Mouse (Mus musculus) kidney, embryonic 16.5 days (tissue): ENCODE results near the gene Lin7a. TPM values are rescaled to one million over a fixed set of nuclear protein-coding genes. Genes with fewer than 3 reads are reported as not detected.

ENCODE experiments used
- ATAC-seq: fragments of 200-750 bp; cut with Nextera tagmentation; 2 replicates; pipeline ENCODE4 v1.8.0; 2017; ENCODE audit warnings: moderate TSS enrichment; ENCODE audit not compliant: low FRiP score, low TSS enrichment
- H3K27ac ChIP-seq: fragments of 300-500 bp; sonication (generic); 2 replicates; pipeline ENCODE4 v1.5.1; 2014; ENCODE audit warnings: low read length
- H3K27me3 ChIP-seq: fragments of 300-500 bp; sonication (generic); 2 replicates; pipeline ENCODE4 v1.6.1; 2014; ENCODE audit warnings: low read length, control low read depth, mixed read lengths; ENCODE audit not compliant: insufficient read depth
- H3K36me3 ChIP-seq: fragments of 300-500 bp; sonication (generic); 2 replicates; pipeline ENCODE4 v1.6.1; 2014; ENCODE audit warnings: low read length, control low read depth, mixed read lengths; ENCODE audit not compliant: insufficient read depth
- H3K4me1 ChIP-seq: fragments of 300-500 bp; sonication (generic); 2 replicates; pipeline ENCODE4 v1.6.1; 2014; ENCODE audit warnings: low read length, control low read depth, mixed read lengths; ENCODE audit not compliant: insufficient read depth
- H3K4me2 ChIP-seq: fragments of 300-500 bp; sonication (generic); replicated peaks from 2 replicates; pipeline ENCODE4 v1.6.1; 2014; ENCODE audit warnings: low read depth, low read length
- H3K4me3 ChIP-seq: fragments of 300-500 bp; sonication (generic); 2 replicates; pipeline ENCODE4 v1.5.1; 2014; ENCODE audit warnings: mild to moderate bottlenecking, low read length
- H3K9ac ChIP-seq: fragments of 300-500 bp; sonication (generic); replicated peaks from 2 replicates; pipeline ENCODE4 v1.6.1; 2014; ENCODE audit warnings: low read length
- H3K9me3 ChIP-seq: fragments of 300-500 bp; sonication (generic); 2 replicates; pipeline ENCODE4 v1.6.1; 2016; ENCODE audit warnings: low read length, control low read depth
- WGBS: fragments of 180-500 bp; shearing (Covaris S2); extraction: QIAGEN DNeasy Blood & Tissue Kit; methylation state at CpG from one replicate; pipeline ENCODE4 v1.1.7; 2014; 5-methylcytosine and 5-hydroxymethylcytosine counted together
- polyA plus RNA-seq: library from polyadenylated mRNA; unstranded; fragments of >200 nt; fragmentation: Nextera tagmentation; extraction: Ambion mirVana; gene quantifications from 2 replicates; pipeline ENCODE4 v1.2.1, GENCODE M21; 2015

Gene Lin7a
- polyA plus RNA-seq, 1 experiment from 2014 or later, result 1.7 TPM

DNA sequence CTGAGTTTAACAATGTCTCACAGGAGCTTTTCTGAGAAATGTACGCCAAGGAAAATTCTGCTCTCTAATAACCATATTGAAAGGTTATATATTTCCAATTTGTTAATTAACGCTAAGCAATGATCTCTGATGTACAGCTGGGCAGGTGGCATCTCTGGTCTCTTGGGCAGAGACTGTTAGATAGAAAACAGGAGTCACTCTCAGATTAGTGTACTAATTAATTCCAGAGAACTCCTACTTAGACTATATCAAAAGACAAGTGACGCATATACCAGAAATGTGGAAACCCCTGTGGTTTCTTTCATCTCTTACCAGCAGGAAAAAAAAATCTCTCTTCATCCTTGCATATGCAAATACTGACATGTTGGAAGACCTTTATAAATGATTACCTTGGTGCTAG is 76.4 kb downstream of the Lin7a start:
- WGBS, result 83% methylated on average over 3 of the region's 3 CpGs

DNA sequence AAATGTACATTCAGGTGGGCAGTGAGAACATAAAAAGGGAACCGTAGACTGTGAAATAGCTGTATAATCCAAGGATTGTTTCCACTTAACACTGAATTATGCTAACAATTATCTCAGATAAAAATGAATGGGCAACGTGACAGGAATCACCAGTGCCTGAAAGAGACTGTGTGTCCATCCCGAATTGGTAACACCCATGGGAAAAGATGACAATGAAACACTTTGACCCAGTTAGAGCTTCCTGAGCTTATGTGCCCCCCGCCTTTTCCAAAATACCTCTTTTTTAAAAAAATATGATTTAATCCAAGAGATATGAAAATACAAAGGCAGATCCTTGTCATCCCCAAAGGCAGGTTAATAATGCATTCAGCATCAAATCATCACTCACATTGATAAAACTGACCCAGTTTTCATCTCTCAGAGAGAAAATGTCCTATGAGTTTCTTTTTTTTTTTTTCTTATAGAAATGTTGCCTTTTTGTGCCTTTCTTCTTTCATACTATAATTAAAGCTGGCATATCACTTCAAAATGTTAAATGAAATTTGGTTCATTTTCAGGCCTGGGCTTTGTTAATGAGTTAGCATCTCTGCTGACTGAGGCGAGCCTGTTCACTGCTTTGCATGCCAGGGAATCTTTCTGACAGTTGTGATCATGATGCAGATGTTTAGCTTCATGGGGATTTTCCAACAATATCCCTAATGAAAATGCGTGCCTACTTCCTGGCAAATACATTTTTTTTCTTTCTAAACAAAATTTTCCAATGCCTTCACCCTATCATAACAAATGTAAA is 80.4 kb downstream of the Lin7a start:
- 83% methylated on average over 6 of the region's 6 CpGs for WGBS
- ATAC-seq, result no peak

More for the DNA sequence above, 76.4 kb downstream of the Lin7a start:
- H3K9me3 ChIP-seq, result no peaks in the 10 kb centered on the region
- no peaks in the 10 kb centered on the region for H3K36me3 ChIP-seq
- no peak overlapping the region for H3K4me2 ChIP-seq
- H3K4me1 ChIP-seq, result no peaks in the 10 kb centered on the region
- no peak overlapping the region for H3K9ac ChIP-seq
- ATAC-seq, result no peak
- no peak overlapping the region for H3K4me3 ChIP-seq
- H3K27me3 ChIP-seq, result no peaks in the 10 kb centered on the region
- H3K27ac ChIP-seq, result no peak overlapping the region

DNA sequence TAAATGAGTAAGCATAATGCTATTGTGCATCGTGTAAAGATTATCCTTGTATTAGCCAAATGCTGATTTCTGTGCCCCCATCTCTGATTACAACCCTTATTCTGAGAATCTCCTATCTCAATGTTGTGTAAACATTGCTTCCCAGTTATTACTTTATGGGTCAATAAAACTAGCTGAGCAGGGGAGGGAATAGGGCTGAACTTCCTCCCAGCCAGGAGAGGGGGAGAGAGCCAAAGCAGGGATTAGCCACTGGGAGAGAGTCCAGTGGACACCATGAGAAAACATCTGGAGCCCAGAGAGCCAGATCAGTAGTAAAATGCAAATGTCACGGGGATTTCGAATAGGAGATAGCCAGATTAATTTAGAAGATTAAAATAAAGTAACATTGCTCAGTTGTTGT is 82.0 kb downstream of the Lin7a start:
- 86% methylated on average over 3 of the region's 3 CpGs for WGBS
- no peak overlapping the region for H3K9ac ChIP-seq
- H3K4me2 ChIP-seq, result no peak overlapping the region
- H3K27me3 ChIP-seq, result no peaks in the 10 kb centered on the region
- H3K36me3 ChIP-seq, result no peaks in the 10 kb centered on the region
- peaks cover 4% of the 10 kb centered on the region; the same call in 1 of the 2 replicates for H3K9me3 ChIP-seq
- no peaks in the 10 kb centered on the region for H3K4me1 ChIP-seq
- H3K4me3 ChIP-seq, result no peak overlapping the region
- no peak overlapping the region for H3K27ac ChIP-seq
- ATAC-seq, result no peak

More for the DNA sequence above, 80.4 kb downstream of the Lin7a start:
- no peak overlapping the region for H3K9ac ChIP-seq
- H3K27ac ChIP-seq, result no peak overlapping the region
- H3K4me1 ChIP-seq, result no peaks in the 10 kb centered on the region
- no peak overlapping the region for H3K4me3 ChIP-seq
- H3K4me2 ChIP-seq, result no peak overlapping the region
- peaks cover 4% of the 10 kb centered on the region; the same call in 1 of the 2 replicates for H3K9me3 ChIP-seq
- H3K36me3 ChIP-seq, result no peaks in the 10 kb centered on the region
- H3K27me3 ChIP-seq, result no peaks in the 10 kb centered on the region

DNA sequence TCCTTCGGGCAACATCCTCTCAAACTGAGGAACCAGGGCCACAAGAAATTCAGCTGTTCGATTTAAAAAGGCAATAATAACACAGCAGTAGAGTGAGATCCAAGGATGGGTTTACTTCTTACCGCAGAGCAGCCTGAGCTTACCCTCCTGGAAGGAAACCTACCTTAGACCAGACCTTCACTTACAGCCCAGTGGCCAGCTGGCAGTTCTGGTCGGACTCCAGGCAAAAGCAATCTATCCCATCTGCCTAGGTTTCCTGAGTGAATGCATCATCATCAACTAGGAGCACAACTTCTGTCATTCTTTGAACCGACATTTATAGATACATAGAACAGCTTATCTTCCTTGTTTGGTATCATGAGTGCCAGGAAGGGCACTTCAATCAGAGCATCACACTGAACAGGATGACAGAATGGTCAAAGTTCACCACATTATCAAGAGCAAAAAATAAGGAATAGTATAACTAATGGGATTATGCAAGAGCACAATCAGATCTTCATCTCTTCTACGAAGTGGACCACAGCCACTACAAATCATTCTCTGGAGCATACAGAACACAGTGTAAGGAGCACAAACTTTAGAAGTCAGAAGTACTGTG is 87.1 kb downstream of the Lin7a start:
- H3K4me1 ChIP-seq, result no peaks in the 10 kb centered on the region
- peaks cover 4% of the 10 kb centered on the region; the same call in 1 of the 2 replicates for H3K9me3 ChIP-seq
- 91% methylated on average over 6 of the region's 6 CpGs for WGBS
- no peak overlapping the region for H3K4me2 ChIP-seq
- H3K27ac ChIP-seq, result no peak overlapping the region
- no peaks in the 10 kb centered on the region for H3K27me3 ChIP-seq
- H3K4me3 ChIP-seq, result no peak overlapping the region
- no peaks in the 10 kb centered on the region for H3K36me3 ChIP-seq
- ATAC-seq, result no peak
- no peak overlapping the region for H3K9ac ChIP-seq

DNA sequence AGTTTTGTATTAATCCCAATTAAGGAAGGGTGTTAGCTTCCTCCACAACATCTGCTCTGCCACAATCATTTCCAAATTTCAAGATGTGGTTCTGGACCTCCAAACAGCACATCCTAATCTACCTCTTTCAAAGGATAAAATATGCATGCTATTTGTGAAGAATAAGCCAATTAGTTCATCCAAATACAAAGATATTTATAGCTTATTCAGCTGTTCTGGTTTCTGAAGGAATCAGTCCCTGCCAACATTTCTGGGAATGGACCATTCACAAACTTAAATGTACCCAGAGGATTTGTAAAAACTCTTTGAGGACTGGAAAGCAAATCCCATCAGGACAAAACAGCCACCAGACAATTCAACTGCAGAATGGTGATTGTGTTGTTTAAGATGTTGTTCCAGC is 87.8 kb downstream of the Lin7a start:
- H3K27me3 ChIP-seq, result no peaks in the 10 kb centered on the region
- H3K4me3 ChIP-seq, result no peak overlapping the region
- no peak overlapping the region for H3K27ac ChIP-seq
- H3K9ac ChIP-seq, result no peak overlapping the region
- H3K9me3 ChIP-seq, result peaks cover 1% of the 10 kb centered on the region; the same call in 1 of the 2 replicates
- no peaks in the 10 kb centered on the region for H3K4me1 ChIP-seq
- no peak for ATAC-seq
- no peak overlapping the region for H3K4me2 ChIP-seq
- H3K36me3 ChIP-seq, result no peaks in the 10 kb centered on the region

DNA sequence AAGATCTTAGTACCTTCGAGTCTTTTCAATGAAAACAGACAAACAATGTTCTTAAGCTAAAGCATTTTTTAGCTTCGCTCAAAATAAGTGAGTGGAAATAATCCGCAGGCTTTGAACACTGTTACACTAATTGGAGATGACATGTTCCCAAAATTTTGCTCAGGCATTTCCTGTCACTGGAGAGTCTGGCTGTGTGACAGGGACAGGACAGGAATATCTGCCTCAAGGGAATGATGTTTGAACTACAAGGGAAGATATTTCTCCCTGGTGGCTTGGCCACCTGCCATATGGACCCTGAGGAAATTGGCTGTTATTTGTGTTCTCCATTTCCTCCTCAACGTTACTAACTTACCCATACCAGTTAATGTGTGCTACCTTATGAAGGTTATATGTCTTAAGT is 90.1 kb downstream of the Lin7a start:
- 52% methylated on average over 4 of the region's 4 CpGs for WGBS
- no peaks in the 10 kb centered on the region for H3K4me1 ChIP-seq
- H3K27ac ChIP-seq, result no peak overlapping the region
- no peak overlapping the region for H3K4me2 ChIP-seq
- no peaks in the 10 kb centered on the region for H3K27me3 ChIP-seq
- no peak overlapping the region for H3K9ac ChIP-seq
- H3K9me3 ChIP-seq, result no peaks in the 10 kb centered on the region
- H3K4me3 ChIP-seq, result no peak overlapping the region
- no peak for ATAC-seq
- no peaks in the 10 kb centered on the region for H3K36me3 ChIP-seq

DNA sequence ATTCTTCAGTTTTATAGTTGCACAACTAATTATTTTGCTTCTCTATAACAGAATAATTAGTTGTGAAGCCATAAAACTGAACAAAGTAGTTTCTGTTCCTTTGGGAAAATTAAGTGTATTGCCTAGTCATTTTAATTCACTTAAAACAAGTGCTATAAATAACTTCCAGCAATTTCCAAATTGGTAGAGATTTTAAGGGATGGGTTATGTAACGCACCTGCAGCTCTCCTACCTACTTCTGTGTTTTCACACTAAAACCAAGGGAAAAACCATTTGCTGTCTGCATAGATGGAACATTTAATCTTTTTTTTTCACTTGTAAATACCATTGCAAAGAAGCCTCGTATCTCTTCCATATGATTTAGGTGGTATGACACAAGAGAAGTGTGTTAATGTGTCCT is 90.5 kb downstream of the Lin7a start:
- no peaks in the 10 kb centered on the region for H3K4me1 ChIP-seq
- WGBS, result 82% methylated on average over 2 of the region's 2 CpGs
- no peak overlapping the region for H3K4me3 ChIP-seq
- H3K27me3 ChIP-seq, result no peaks in the 10 kb centered on the region
- ATAC-seq, result no peak
- H3K36me3 ChIP-seq, result no peaks in the 10 kb centered on the region
- no peak overlapping the region for H3K27ac ChIP-seq
- H3K4me2 ChIP-seq, result no peak overlapping the region
- no peaks in the 10 kb centered on the region for H3K9me3 ChIP-seq
- no peak overlapping the region for H3K9ac ChIP-seq

DNA sequence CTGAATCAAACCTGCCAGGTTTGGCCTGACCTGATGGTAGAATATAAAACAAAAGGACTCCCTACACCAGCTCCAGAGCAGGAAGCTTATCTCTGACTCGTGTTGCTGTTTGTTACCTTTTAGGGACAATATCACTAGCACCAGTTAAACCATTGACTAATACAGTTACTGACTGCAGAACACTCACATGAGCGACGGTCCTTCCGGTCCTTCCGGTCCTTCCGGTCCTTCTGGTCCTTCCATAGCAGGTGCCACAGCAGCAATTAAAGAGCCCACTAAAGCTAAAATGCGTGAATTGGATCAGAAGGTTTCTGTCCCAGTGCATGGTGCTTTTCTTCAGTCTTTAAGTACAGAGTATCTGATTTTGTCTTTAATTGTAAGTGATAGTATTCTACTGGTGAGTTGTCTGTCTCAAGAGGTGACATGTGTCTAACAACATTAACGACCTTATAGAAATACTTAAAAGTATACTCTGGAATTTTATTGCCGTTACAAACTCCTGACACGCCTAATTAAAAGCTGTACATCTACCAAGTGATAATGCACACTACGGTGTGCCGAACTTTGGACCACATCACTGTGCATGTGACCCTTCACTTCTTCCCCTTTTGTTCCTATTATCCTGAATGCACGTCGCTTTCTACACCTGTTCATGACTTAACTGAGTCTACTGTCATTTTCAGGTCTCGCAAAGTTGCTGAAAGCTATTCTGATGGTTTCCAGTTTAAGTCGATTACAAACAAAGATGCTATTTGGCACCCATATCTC is 91.7 kb downstream of the Lin7a start:
- H3K4me2 ChIP-seq, result no peak overlapping the region
- no peaks in the 10 kb centered on the region for H3K4me1 ChIP-seq
- H3K27ac ChIP-seq, result no peak overlapping the region
- no peaks in the 10 kb centered on the region for H3K36me3 ChIP-seq
- H3K9me3 ChIP-seq, result no peaks in the 10 kb centered on the region
- no peak overlapping the region for H3K9ac ChIP-seq
- WGBS, result 86% methylated on average over 16 of the region's 16 CpGs
- H3K27me3 ChIP-seq, result no peaks in the 10 kb centered on the region
- no peak overlapping the region for H3K4me3 ChIP-seq
- ATAC-seq, result no peak

DNA sequence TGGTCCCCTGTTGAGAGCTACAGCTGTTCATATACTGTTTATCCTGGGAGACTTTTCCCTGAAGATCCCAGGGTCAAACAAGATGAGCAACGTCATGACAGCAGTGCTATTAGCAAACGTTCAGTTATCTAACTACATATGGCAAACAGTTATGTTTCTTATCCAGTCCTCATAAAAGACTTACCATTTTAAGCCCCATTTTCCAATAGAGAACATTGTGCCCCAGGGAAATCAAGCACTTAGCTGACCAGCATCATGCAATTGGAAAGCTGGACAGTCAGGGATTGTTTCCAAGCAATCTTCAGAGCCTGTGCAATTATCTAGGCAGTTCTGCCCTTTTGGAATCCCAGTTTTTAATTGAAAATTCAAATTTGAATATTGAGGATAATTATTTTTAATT is 105.7 kb downstream of the Lin7a start:
- Histone ChIP-seq H3K27me3 (no peaks in the 10 kb centered on the region), H3K9ac (no peak overlapping the region), H3K4me3 (no peak overlapping the region), H3K4me2 (no peak overlapping the region), H3K27ac (no peak overlapping the region), H3K36me3 (no peaks in the 10 kb centered on the region), H3K4me1 (no peaks in the 10 kb centered on the region), H3K9me3 (no peaks in the 10 kb centered on the region)
- WGBS, result 78% methylated on average over 2 of the region's 2 CpGs
- no peak for ATAC-seq
